Mouse (Mus musculus) stomach, embryonic 14.5 days (tissue): ENCODE measurements around the gene Nipal1. TPM values are rescaled to one million over a fixed set of nuclear protein-coding genes. Genes with fewer than 3 reads are reported as not detected.

ENCODE experiments used
- ATAC-seq: fragments of 200-750 bp; cut with Nextera tagmentation; 2 replicates; pipeline ENCODE4 v1.8.0; 2017; ENCODE audit warnings: low read depth, moderate TSS enrichment; ENCODE audit not compliant: insufficient number of reproducible peaks, insufficient read depth, low FRiP score
- H3K27ac ChIP-seq: fragments of 300-500 bp; sonication (generic); 2 replicates; pipeline ENCODE4 v1.5.1; 2014; ENCODE audit warnings: mild to moderate bottlenecking, low read length, moderate library complexity, mixed read lengths
- H3K27me3 ChIP-seq: fragments of 300-500 bp; sonication (generic); 2 replicates; pipeline ENCODE4 v1.6.1; 2014; ENCODE audit warnings: low read length, control low read depth, mixed read lengths; ENCODE audit not compliant: control insufficient read depth, insufficient read depth
- H3K36me3 ChIP-seq: fragments of 300-500 bp; sonication (generic); 2 replicates; pipeline ENCODE4 v1.6.1; 2014; ENCODE audit warnings: mild to moderate bottlenecking, control low read depth, low read length, moderate library complexity, mixed read lengths; ENCODE audit not compliant: control insufficient read depth, insufficient read depth
- H3K4me1 ChIP-seq: fragments of 300-500 bp; sonication (generic); 2 replicates; pipeline ENCODE4 v1.6.1; 2014; ENCODE audit warnings: low read length, control low read depth, mixed read lengths; ENCODE audit not compliant: control insufficient read depth, insufficient read depth
- H3K4me2 ChIP-seq: fragments of 300-500 bp; sonication (generic); replicated peaks from 2 replicates; pipeline ENCODE4 v1.6.1; 2014; ENCODE audit warnings: low read depth, low read length, control low read depth
- H3K4me3 ChIP-seq: fragments of 300-500 bp; sonication (generic); 2 replicates; pipeline ENCODE4 v1.5.1; 2014; ENCODE audit warnings: low read depth, low read length, control low read depth
- H3K9ac ChIP-seq: fragments of 300-500 bp; sonication (generic); replicated peaks from 2 replicates; pipeline ENCODE4 v1.6.1; 2014; ENCODE audit warnings: low read depth, mild to moderate bottlenecking, control low read depth, low read length, moderate library complexity, mixed read lengths
- H3K9me3 ChIP-seq: fragments of 300-500 bp; sonication (generic); 2 replicates; pipeline ENCODE4 v1.6.1; 2016; ENCODE audit warnings: low read depth, low read length, control low read depth; ENCODE audit not compliant: control insufficient read depth
- WGBS: fragments of 180-500 bp; shearing (Covaris S2); extraction: QIAGEN DNeasy Blood & Tissue Kit; methylation state at CpG from one replicate; pipeline ENCODE4 v1.1.7; 2014; 5-methylcytosine and 5-hydroxymethylcytosine counted together
- polyA plus RNA-seq: library from polyadenylated mRNA; unstranded; fragments of >200 nt; fragmentation: Nextera tagmentation; extraction: Ambion mirVana; gene quantifications from 2 replicates; pipeline ENCODE4 v1.2.1, GENCODE M21; 2014

Gene Nipal1
- polyA plus RNA-seq, 1 experiment from 2014 or later = 3.5 TPM

- Histone ChIP-seq H3K27me3 (no peaks in the 10 kb centered on the region), H3K27ac (no peak overlapping the region)
- WGBS = 64% methylated on average over 7 of the region's 7 CpGs
Measured at GRCm38 (mm10) chr5:72698818-72699499, 51.4 kb downstream of the Nipal1 start.

GRCm38 (mm10) chr5:72699500-72699818 lies 51.9 kb downstream of the Nipal1 start:
- Histone ChIP-seq H3K27me3 (no peaks in the 10 kb centered on the region), H3K4me2 (no peak overlapping the region), H3K9me3 (no peaks in the 10 kb centered on the region), H3K27ac (no peak overlapping the region), H3K4me3 (no peak overlapping the region), H3K36me3 (no peaks in the 10 kb centered on the region), H3K9ac (no peak overlapping the region), H3K4me1 (no peaks in the 10 kb centered on the region)
- WGBS = 32% methylated on average over 2 of the region's 2 CpGs
- no peak for ATAC-seq

More at GRCm38 (mm10) chr5:72698818-72699499, 51.4 kb downstream of the Nipal1 start:
- no peak for ATAC-seq
- Histone ChIP-seq H3K4me2 (no peak overlapping the region), H3K36me3 (no peaks in the 10 kb centered on the region), H3K9me3 (no peaks in the 10 kb centered on the region), H3K4me1 (no peaks in the 10 kb centered on the region), H3K4me3 (no peak overlapping the region), H3K9ac (no peak overlapping the region)

- Histone ChIP-seq H3K27me3 (no peaks in the 10 kb centered on the region), H3K4me1 (no peaks in the 10 kb centered on the region), H3K4me3 (no peak overlapping the region), H3K9me3 (no peaks in the 10 kb centered on the region), H3K36me3 (no peaks in the 10 kb centered on the region), H3K4me2 (no peak overlapping the region), H3K27ac (no peak overlapping the region), H3K9ac (no peak overlapping the region)
- ATAC-seq = no peak
Measured at GRCm38 (mm10) chr5:72702202-72702601, 54.6 kb downstream of the Nipal1 start.

- Histone ChIP-seq H3K9me3 (no peaks in the 10 kb centered on the region), H3K4me2 (no peak overlapping the region), H3K4me3 (no peak overlapping the region), H3K4me1 (no peaks in the 10 kb centered on the region), H3K27me3 (no peaks in the 10 kb centered on the region), H3K36me3 (no peaks in the 10 kb centered on the region), H3K9ac (no peak overlapping the region), H3K27ac (no peak overlapping the region)
- WGBS = 55% methylated on average over 10 of the region's 10 CpGs
- no peak for ATAC-seq
Measured at GRCm38 (mm10) chr5:72706095-72706494, 58.5 kb downstream of the Nipal1 start.

GRCm38 (mm10) chr5:72706722-72707121 lies 59.1 kb downstream of the Nipal1 start:
- H3K4me3 ChIP-seq = no peak overlapping the region
- H3K4me1 ChIP-seq = no peaks in the 10 kb centered on the region
- no peaks in the 10 kb centered on the region for H3K27me3 ChIP-seq
- H3K4me2 ChIP-seq = no peak overlapping the region
- H3K27ac ChIP-seq = no peak overlapping the region
- no peak overlapping the region for H3K9ac ChIP-seq
- ATAC-seq = no peak
- H3K36me3 ChIP-seq = no peaks in the 10 kb centered on the region
- no peaks in the 10 kb centered on the region for H3K9me3 ChIP-seq
- 60% methylated on average over 10 of the region's 10 CpGs for WGBS

- no peaks in the 10 kb centered on the region for H3K4me1 ChIP-seq
- H3K9ac ChIP-seq = no peak overlapping the region
- H3K27ac ChIP-seq = no peak overlapping the region
- H3K4me3 ChIP-seq = no peak overlapping the region
- H3K36me3 ChIP-seq = no peaks in the 10 kb centered on the region
- no peaks in the 10 kb centered on the region for H3K27me3 ChIP-seq
- no peaks in the 10 kb centered on the region for H3K9me3 ChIP-seq
- H3K4me2 ChIP-seq = no peak overlapping the region
- no peak for ATAC-seq
- WGBS = 74% methylated on average over 13 of the region's 13 CpGs
Measured at GRCm38 (mm10) chr5:72709451-72709850, 61.9 kb downstream of the Nipal1 start.

GRCm38 (mm10) chr5:72709976-72710375 lies 62.4 kb downstream of the Nipal1 start:
- no peaks in the 10 kb centered on the region for H3K9me3 ChIP-seq
- no peaks in the 10 kb centered on the region for H3K27me3 ChIP-seq
- H3K9ac ChIP-seq = no peak overlapping the region
- no peak overlapping the region for H3K4me3 ChIP-seq
- H3K4me1 ChIP-seq = no peaks in the 10 kb centered on the region
- no peak overlapping the region for H3K4me2 ChIP-seq
- no peaks in the 10 kb centered on the region for H3K36me3 ChIP-seq
- WGBS = 87% methylated on average over 9 of the region's 9 CpGs
- no peak for ATAC-seq
- H3K27ac ChIP-seq = no peak overlapping the region

- Histone ChIP-seq H3K36me3 (no peaks in the 10 kb centered on the region), H3K9ac (no peak overlapping the region), H3K4me1 (no peaks in the 10 kb centered on the region), H3K4me2 (no peak overlapping the region), H3K9me3 (no peaks in the 10 kb centered on the region), H3K27me3 (no peaks in the 10 kb centered on the region), H3K27ac (no peak overlapping the region), H3K4me3 (no peak overlapping the region)
- no peak for ATAC-seq
- WGBS = 26% methylated on average over 4 of the region's 4 CpGs
Measured at GRCm38 (mm10) chr5:72710572-72711278, 63.1 kb downstream of the Nipal1 start.

GRCm38 (mm10) chr5:72720587-72720986 lies 73.0 kb downstream of the Nipal1 start:
- Histone ChIP-seq H3K9ac (no peak overlapping the region), H3K4me2 (no peak overlapping the region), H3K27me3 (no peaks in the 10 kb centered on the region), H3K4me1 (no peaks in the 10 kb centered on the region), H3K9me3 (no peaks in the 10 kb centered on the region), H3K4me3 (no peak overlapping the region), H3K27ac (no peak overlapping the region), H3K36me3 (no peaks in the 10 kb centered on the region)
- ATAC-seq = no peak
- WGBS = 63% methylated on average over 7 of the region's 7 CpGs
